Mouse (Mus musculus) limb, embryonic 12.5 days (tissue): ENCODE results near the gene Rnf168. TPM values are rescaled to one million over a fixed set of nuclear protein-coding genes. Genes with fewer than 3 reads are reported as not detected.
"Not testable (repeated sequence)": the region's sequence is repeated elsewhere in the genome, so short reads cannot be mapped to it uniquely, and the experiment has no call there.

Source experiments
- ATAC-seq: fragments of 200-750 bp; cut with Nextera tagmentation; 2 replicates; pipeline ENCODE4 v1.8.0; 2017; ENCODE audit warnings: low read depth, moderate TSS enrichment; ENCODE audit not compliant: insufficient number of reproducible peaks, insufficient read depth, low FRiP score, low TSS enrichment
- H3K27ac ChIP-seq: fragments of 300-500 bp; sonication (generic); 2 replicates; pipeline ENCODE4 v1.5.1; 2016; ENCODE audit warnings: mild to moderate bottlenecking, moderate library complexity
- H3K27me3 ChIP-seq: fragments of 300-500 bp; sonication (generic); 2 replicates; pipeline ENCODE4 v1.6.1; 2016; ENCODE audit warnings: mild to moderate bottlenecking, moderate library complexity
- H3K36me3 ChIP-seq: fragments of 300-500 bp; sonication (generic); 2 replicates; pipeline ENCODE4 v1.6.1; 2016; ENCODE audit warnings: mild to moderate bottlenecking, moderate library complexity
- H3K4me1 ChIP-seq: fragments of 300-500 bp; sonication (generic); replicated peaks from 2 replicates; pipeline ENCODE4 v1.6.1; 2016
- H3K4me2 ChIP-seq: fragments of 300-500 bp; sonication (generic); 2 replicates; pipeline ENCODE4 v1.6.1; 2016; ENCODE audit warnings: mild to moderate bottlenecking, moderate library complexity
- H3K4me3 ChIP-seq: fragments of 300-500 bp; sonication (generic); replicated peaks from 2 replicates; pipeline ENCODE4 v1.5.1; 2016; ENCODE audit warnings: mild to moderate bottlenecking
- H3K9ac ChIP-seq: fragments of 300-500 bp; sonication (generic); replicated peaks from 2 replicates; pipeline ENCODE4 v1.6.1; 2016; ENCODE audit warnings: mild to moderate bottlenecking, moderate library complexity
- H3K9me3 ChIP-seq: fragments of 300-500 bp; sonication (generic); 2 replicates; pipeline ENCODE4 v1.6.1; 2016; ENCODE audit warnings: mild to moderate bottlenecking, moderate library complexity
- WGBS: fragments of 180-500 bp; shearing (Covaris S2); methylation state at CpG from one replicate; pipeline ENCODE4 v1.1.7; 2016; 5-methylcytosine and 5-hydroxymethylcytosine counted together
- polyA plus RNA-seq: library from polyadenylated mRNA; unstranded; fragments of >200 nt; fragmentation: Nextera tagmentation; extraction: Ambion mirVana; gene quantifications from 2 replicates; pipeline ENCODE4 v1.2.1, GENCODE M21; 2016

Rnf168 gene
- polyA plus RNA-seq, 1 experiment from 2014 or later, result 35.7 TPM

DNA sequence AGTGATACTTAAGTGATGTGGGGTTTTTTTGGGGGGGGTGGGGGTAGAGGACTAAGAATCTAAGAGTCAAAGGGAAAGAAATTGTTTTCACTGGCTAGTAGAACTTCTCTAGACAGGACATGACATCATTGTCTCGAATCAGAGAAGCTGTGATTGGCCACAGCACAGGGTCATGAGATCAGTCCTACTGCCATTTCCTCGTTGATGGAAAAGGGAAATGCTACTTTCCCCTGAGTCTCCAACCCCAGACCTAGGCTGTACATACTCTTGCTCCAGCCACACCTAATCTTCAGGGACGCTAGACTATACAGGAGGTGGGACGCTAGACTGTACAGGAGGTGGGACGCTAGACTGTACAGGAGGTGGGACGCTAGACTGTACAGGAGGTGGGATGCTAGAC is 2.2 kb upstream of the Rnf168 start:
- Histone ChIP-seq H3K4me3 (no peak overlapping the region), H3K27me3 (no peaks in the 10 kb centered on the region), H3K36me3 (peaks cover 4% of the 10 kb centered on the region), H3K9me3 (peaks cover 3% of the 10 kb centered on the region; the same call in 1 of the 2 replicates), H3K27ac (no peak overlapping the region), H3K9ac (no peak overlapping the region), H3K4me1 (peaks cover 8% of the 10 kb centered on the region; the same call in 1 of the 2 replicates), H3K4me2 (no peak overlapping the region)
- ATAC-seq, result no peak
- WGBS, result 86% methylated on average over 6 of the region's 6 CpGs

DNA sequence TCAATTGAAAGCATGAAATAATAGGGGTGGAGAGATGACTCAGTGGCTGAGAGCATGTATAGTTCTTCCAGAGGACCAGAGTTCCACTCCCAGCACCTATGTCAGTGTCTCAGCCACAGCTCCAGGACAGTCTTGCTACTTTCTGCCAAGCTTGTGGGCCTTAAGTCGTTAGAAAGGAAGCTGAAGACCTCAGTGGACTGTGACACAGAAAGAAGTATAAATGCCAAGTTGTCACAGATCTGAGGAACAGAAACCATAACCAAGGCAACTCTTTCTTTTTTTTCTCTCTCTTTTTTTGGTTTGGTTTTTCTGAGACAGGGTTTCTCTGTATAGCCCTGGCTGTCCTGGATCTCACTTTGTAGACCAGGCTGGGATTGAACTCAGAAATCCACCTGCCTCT is 1.4 kb upstream of the Rnf168 start:
- WGBS, result 74% methylated on average over 1 of the region's 1 CpGs

DNA sequence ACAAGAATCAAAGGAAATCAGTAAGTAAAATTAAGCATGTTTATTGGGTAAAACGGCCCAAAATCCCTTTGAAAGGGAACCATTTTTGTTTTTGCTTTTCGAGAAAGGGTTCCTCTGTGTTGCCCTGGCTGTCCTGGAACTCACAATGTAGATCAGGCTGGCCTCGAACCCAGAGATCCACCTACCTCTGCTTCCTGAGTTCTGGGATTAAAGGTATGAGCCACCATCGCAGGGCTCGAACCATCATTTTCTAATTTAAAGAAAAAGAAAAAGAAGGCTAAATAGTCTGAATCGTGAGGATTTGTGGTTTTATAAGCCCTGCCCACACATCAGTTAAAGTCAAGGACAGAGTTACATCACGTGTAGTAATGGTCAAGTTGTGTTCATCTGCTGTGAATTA is 1.1 kb downstream of the Rnf168 start:
- 60% methylated on average over 7 of the region's 7 CpGs for WGBS
- ATAC-seq, result no peak
- H3K4me1 ChIP-seq, result peaks cover 10% of the 10 kb centered on the region; the same call in 1 of the 2 replicates
- H3K27me3 ChIP-seq, result no peaks in the 10 kb centered on the region
- H3K36me3 ChIP-seq, result peaks cover 35% of the 10 kb centered on the region
- peak overlapping the region; percentile 87 for H3K4me3 ChIP-seq
- peaks cover 6% of the 10 kb centered on the region; the same call in 1 of the 2 replicates for H3K9me3 ChIP-seq
- H3K27ac ChIP-seq, result peak overlapping the region; percentile 95; the same call in 1 of the 2 replicates
- peak overlapping the region; percentile 76 for H3K4me2 ChIP-seq
- H3K9ac ChIP-seq, result peak overlapping the region; percentile 93

More for the DNA sequence above, 1.4 kb upstream of the Rnf168 start:
- Histone ChIP-seq H3K27ac (no peak overlapping the region), H3K4me1 (peaks cover 10% of the 10 kb centered on the region; the same call in 1 of the 2 replicates), H3K27me3 (no peaks in the 10 kb centered on the region), H3K4me3 (no peak overlapping the region), H3K9me3 (peaks cover 6% of the 10 kb centered on the region; the same call in 1 of the 2 replicates), H3K36me3 (peaks cover 12% of the 10 kb centered on the region), H3K9ac (no peak overlapping the region), H3K4me2 (no peak overlapping the region)
- ATAC-seq, result no peak

DNA sequence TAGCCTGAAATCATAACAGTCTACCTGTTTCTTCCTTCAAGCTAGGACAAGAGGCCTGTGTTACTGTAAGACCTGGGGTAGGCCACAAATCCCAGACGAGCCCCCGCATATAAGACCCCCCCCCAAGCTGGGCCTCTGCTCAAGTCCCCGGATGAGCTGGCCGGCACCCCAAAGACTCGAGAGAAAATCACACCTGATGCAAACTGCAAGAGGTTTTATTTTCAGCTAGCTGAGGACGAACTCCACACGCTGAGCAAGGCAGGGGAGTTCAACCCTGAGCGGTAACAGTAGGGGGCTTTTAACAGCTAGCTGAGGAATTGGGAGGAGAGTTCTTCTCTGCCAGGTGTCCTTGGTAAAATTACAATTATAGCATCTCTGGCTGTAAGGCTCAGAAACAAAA is 3.0 kb downstream of the Rnf168 start:
- peaks cover 10% of the 10 kb centered on the region; the same call in 1 of the 2 replicates for H3K4me1 ChIP-seq
- no peak overlapping the region for H3K27ac ChIP-seq
- peak overlapping the region; percentile 20 for H3K4me3 ChIP-seq
- no peak for ATAC-seq
- peak overlapping the region; percentile 37; the same call in 1 of the 2 replicates for H3K9ac ChIP-seq
- H3K4me2 ChIP-seq, result peak overlapping the region; percentile 76
- peaks cover 53% of the 10 kb centered on the region for H3K36me3 ChIP-seq
- H3K27me3 ChIP-seq, result no peaks in the 10 kb centered on the region
- 88% methylated on average over 8 of the region's 8 CpGs for WGBS
- peaks cover 6% of the 10 kb centered on the region; the same call in 1 of the 2 replicates for H3K9me3 ChIP-seq

DNA sequence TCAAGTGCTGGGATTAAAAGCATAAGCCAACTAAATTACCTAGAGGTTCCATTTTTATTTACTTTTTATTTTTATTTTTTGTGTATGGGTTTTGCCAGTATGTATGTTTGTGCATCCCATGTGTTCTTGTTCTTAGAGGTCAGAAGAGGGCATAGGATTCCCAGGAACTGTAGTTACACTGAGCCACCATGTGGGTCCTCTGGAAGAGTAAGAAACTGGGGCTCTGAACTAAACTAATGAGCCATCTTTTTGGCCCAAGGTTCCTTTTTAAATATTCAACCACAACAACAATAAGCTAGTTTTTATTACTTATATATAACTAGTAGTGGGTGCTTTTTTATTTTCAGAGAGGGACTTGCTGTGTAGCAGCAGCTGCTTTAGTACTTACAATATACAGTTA is 5.3 kb downstream of the Rnf168 start:
- H3K36me3 ChIP-seq, result peaks cover 77% of the 10 kb centered on the region
- H3K27me3 ChIP-seq, result no peaks in the 10 kb centered on the region

DNA sequence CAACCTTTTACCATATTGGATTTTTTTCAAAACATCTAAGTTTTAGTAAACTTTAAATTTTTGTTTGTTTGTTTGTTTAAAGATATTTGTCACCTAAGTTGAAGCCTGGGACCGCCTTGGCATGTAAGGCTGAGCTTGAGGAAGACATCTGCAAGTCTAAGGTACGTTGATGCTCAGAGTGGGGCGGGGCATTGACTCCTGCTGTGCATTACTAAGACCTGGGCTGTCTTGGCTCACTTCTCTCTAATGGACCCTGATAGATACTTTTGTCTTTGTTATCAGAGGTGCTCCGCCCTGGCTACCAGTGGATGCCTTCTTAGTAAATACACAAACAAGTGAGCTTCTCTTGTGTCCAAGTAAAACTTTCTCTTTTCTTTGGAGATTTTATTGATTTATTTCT is 14.6 kb downstream of the Rnf168 start:
- ATAC-seq, result no peak
- Histone ChIP-seq H3K4me2 (no peak overlapping the region), H3K36me3 (peaks cover 62% of the 10 kb centered on the region), H3K27me3 (no peaks in the 10 kb centered on the region), H3K9me3 (no peaks in the 10 kb centered on the region), H3K4me3 (no peak overlapping the region), H3K27ac (no peak overlapping the region), H3K9ac (no peak overlapping the region), H3K4me1 (no peaks in the 10 kb centered on the region)
- 92% methylated on average over 4 of the region's 4 CpGs for WGBS

More for the DNA sequence above, 5.3 kb downstream of the Rnf168 start:
- Histone ChIP-seq H3K4me2 (no peak overlapping the region), H3K4me1 (peaks cover 8% of the 10 kb centered on the region; the same call in 1 of the 2 replicates), H3K9ac (no peak overlapping the region), H3K27ac (no peak overlapping the region), H3K9me3 (peaks cover 6% of the 10 kb centered on the region; the same call in 1 of the 2 replicates), H3K4me3 (no peak overlapping the region)
- ATAC-seq, result no peak

DNA sequence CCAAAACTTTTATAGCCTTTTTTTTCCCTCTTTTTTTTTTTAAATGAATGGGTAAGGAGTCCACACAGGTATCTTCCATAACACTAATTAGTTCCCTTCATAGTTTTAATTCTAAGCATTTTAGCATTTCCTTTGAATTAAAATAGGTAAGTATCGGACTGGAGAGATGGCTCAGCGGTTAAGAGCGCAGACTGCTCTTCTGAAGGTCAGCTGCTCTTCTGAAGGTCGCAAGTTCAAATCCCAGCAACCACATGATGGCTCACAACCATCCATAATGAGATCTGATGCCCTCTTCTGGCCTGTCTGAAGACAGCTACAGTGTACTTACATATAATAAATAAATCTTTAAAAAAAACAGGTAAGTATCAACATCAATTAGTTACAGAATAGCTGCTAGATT is 22.4 kb downstream of the Rnf168 start:
- not testable (repeated sequence) for H3K27me3 ChIP-seq, ATAC-seq, H3K9ac ChIP-seq, H3K9me3 ChIP-seq, H3K27ac ChIP-seq, H3K4me2 ChIP-seq, H3K4me1 ChIP-seq, H3K4me3 ChIP-seq
- WGBS, result 96% methylated on average over 4 of the region's 4 CpGs
- H3K36me3 ChIP-seq, result peaks cover 57% of the 10 kb centered on the region

DNA sequence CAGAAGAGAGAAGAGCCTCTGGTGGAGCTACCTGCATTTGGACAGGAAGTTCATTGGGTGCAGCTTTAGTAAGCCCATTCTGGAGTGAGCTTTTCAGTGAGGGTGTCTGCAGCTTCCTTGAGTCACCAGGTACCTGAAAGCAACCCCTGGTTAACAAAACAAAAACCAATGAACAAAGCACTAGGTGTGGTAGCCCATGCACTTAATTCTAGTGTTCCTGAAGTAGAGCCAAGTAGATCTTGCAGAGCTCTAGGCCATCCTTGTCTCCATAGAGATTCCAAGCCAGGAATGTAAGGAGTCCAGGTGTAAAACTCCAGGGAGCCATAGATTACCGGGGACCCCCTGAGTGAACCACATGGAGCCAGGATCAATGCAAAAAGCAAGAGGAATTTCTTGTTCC is 25.8 kb downstream of the Rnf168 start:
- Histone ChIP-seq H3K4me3 (no peak overlapping the region), H3K9ac (no peak overlapping the region), H3K9me3 (no peaks in the 10 kb centered on the region), H3K27ac (no peak overlapping the region), H3K4me1 (no peaks in the 10 kb centered on the region), H3K36me3 (peaks cover 33% of the 10 kb centered on the region), H3K27me3 (no peaks in the 10 kb centered on the region), H3K4me2 (no peak overlapping the region)
- ATAC-seq, result no peak
- 60% methylated on average over 1 of the region's 1 CpGs for WGBS

DNA sequence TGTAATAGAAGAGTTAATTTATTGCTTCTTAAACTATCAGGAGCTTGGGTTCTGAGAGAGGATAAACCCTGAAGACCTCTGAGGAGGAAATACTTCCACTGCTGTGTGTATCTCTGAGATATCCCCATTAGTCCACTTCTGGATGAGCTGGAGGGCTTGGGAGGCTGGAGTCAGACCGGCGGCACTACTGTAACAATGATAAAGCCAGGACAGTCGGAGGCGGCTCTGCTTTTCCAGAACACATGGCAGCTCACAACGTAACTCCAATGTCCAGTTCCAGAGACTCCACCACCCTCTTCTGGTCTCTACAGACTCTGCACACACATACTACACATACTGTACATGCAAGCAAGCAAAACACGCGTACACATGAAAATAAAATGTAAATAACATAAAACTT is 26.6 kb downstream of the Rnf168 start:
- no peak for ATAC-seq
- Histone ChIP-seq H3K27ac (no peak overlapping the region), H3K9me3 (no peaks in the 10 kb centered on the region), H3K9ac (no peak overlapping the region), H3K27me3 (no peaks in the 10 kb centered on the region), H3K4me1 (no peaks in the 10 kb centered on the region), H3K4me2 (no peak overlapping the region), H3K4me3 (no peak overlapping the region), H3K36me3 (peaks cover 25% of the 10 kb centered on the region)
- 96% methylated on average over 7 of the region's 7 CpGs for WGBS

DNA sequence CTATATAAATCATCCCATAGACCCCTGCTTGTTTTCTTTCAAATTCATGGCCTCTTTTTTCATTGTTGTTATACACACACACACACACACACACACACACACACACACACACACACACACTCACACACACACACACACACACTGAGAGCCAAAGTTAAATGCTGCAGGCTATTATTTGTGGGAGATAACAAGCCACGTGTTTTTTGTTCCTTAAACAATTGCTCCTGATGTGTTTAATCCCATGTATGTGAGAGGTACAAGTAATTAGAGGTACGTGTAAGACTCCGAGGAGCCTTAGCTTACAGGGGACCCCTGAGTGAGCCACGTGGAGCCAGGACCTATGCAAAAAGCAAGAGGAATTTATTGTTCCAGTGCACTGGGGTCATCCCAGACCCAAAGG is 34.7 kb downstream of the Rnf168 start:
- no peak overlapping the region for H3K4me3 ChIP-seq
- peaks cover 2% of the 10 kb centered on the region; the same call in 1 of the 2 replicates for H3K4me1 ChIP-seq
- WGBS, result 66% methylated on average over 4 of the region's 4 CpGs
- H3K27ac ChIP-seq, result no peak overlapping the region
- no peaks in the 10 kb centered on the region for H3K36me3 ChIP-seq
- no peak for ATAC-seq
- H3K9me3 ChIP-seq, result no peaks in the 10 kb centered on the region
- no peak overlapping the region for H3K4me2 ChIP-seq
- no peak overlapping the region for H3K9ac ChIP-seq
- H3K27me3 ChIP-seq, result peaks cover 2% of the 10 kb centered on the region; the same call in 1 of the 2 replicates

DNA sequence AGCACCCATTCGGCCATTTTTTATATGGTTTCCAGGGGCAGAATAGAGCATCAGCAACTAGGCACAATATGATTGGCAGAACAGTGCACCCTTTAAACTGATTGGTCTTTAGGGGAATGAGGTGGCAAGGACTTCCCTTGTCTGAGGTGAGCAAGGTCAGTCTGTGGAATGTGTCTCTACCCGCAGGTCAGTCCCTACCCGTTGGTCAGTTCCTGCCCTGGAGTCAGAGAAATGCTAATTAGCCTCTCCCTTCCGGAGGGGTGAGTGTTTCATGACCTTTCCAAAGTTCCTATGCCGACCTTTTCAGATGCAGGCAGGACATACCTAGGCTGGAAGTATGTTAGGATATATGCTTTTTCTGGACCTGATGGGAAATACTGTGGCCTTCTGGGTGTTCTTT is 35.1 kb downstream of the Rnf168 start:
- Histone ChIP-seq H3K27me3 (peaks cover 2% of the 10 kb centered on the region; the same call in 1 of the 2 replicates), H3K4me2 (no peak overlapping the region), H3K36me3 (no peaks in the 10 kb centered on the region), H3K9me3 (no peaks in the 10 kb centered on the region), H3K27ac (no peak overlapping the region), H3K4me1 (peaks cover 3% of the 10 kb centered on the region; the same call in 1 of the 2 replicates), H3K4me3 (no peak overlapping the region), H3K9ac (no peak overlapping the region)
- no peak for ATAC-seq
- WGBS, result 29% methylated on average over 5 of the region's 5 CpGs

DNA sequence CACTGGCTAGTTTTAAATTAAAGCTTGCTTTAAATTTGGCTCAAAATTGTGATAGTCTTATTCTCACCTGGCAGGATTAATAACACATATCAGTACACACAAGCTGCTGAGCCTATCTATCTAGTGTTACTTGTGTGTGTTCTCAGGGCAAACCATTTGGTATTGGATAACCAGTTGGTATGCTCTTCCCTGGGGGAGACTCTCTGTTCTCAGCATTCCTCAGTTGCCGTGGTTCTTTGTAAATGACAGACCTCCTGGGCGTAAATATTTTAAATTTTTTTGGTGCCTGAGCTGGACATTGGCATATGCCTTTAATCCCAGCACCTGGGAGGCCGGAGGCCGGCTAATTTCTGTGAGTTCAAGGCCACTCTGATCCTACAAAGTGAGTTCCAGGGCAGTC is 35.6 kb downstream of the Rnf168 start:
- 59% methylated on average over 4 of the region's 4 CpGs for WGBS
- H3K27ac ChIP-seq, result no peak overlapping the region
- no peak for ATAC-seq

More for the DNA sequence above, 35.6 kb downstream of the Rnf168 start:
- no peaks in the 10 kb centered on the region for H3K9me3 ChIP-seq
- no peaks in the 10 kb centered on the region for H3K36me3 ChIP-seq
- no peak overlapping the region for H3K9ac ChIP-seq
- H3K4me1 ChIP-seq, result peaks cover 3% of the 10 kb centered on the region; the same call in 1 of the 2 replicates
- H3K4me3 ChIP-seq, result no peak overlapping the region
- no peak overlapping the region for H3K4me2 ChIP-seq
- peaks cover 2% of the 10 kb centered on the region; the same call in 1 of the 2 replicates for H3K27me3 ChIP-seq
